Mouse (Mus musculus): Measurements from ENCODE around the gene Crb1. TPM values are rescaled to one million over a fixed set of nuclear protein-coding genes. Genes with fewer than 3 reads are reported as not detected.

Crb1 gene
- polyA plus RNA-seq, 2 experiments, result not detected

DNA sequence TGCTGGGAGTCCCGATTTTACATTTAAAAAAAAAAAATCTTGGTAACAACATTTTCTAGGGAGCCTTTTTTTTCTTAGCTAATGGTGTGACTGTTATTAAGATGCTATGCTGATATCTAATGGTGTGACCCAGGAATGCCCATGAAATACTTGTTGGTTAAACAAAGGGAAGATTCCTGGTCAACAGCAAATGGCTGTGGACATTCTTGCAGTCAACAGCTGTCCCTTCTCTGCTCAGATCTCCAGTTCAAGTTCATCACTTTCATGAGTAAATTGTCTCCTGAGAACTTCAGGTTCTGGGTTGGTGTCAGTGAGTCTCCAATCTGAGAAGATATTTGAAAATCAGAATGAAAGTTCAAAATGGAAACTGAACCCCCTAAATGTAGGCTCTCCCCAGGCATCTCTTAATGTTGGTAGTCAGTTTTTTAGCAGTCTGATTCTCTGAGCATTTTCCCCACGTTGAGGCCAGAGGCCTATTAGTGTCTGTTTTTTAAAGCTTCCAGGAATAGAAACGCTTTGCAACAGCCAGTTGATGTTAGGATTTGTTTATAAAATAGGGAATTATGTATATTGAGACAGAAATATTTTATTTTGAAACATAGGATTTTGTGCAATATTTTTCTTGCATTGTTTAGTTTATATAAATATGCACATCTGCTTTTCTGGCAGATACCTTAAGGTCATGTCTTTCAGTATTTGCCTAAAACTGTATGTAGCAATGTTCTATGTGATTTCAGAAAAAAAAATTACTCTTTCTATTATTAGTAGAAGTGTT is 202.7 kb downstream of the Crb1 start:
- H3K9ac ChIP-seq (replicated peaks), result no peak overlapping the region

DNA sequence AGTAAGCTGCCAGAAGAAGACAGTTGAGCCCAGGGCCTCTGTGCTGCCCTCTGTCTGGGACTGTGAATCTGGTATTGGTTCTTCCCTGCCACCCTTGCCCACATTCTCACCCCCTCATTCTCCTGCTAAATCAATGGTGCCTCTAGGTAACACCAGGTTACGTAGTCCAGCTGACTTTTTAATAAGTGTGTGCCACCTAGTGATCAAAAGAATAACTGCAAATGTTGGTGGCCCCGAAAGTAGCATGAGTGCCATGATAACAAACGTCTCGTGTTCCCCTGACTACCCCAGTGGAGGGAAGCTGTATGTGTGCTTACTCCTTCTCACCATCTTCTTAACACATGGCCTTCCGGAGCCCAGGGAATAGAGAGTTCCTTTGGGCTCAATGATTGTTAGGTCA is 214.1 kb downstream of the Crb1 start:
- Histone ChIP-seq H3K9ac (replicated peaks) (no peak overlapping the region), H3K4me3 (ENCODE audit: insufficient read depth in 1 of 2, low read depth in 2 of 2, low read length in 2 of 2) (no peak overlapping the region), H3K9me3 (ENCODE audit: control insufficient read depth, low read length) (no peaks in the 10 kb centered on the region), H3K36me3 (replicated peaks; ENCODE audit: control insufficient read depth, insufficient read depth, low read depth) (no peaks in the 10 kb centered on the region), H3K4me2 (ENCODE audit: low read depth) (no peak overlapping the region), H3K27ac (no peak overlapping the region), H3K27me3 (ENCODE audit: control insufficient read depth, insufficient read depth, low read length) (no peaks in the 10 kb centered on the region), H3K4me1 (replicated peaks; ENCODE audit: control insufficient read depth in 2 of 2, insufficient read depth in 2 of 2, low read length in 1 of 2) (no peaks in the 10 kb centered on the region)
- ATAC-seq (ENCODE audit: insufficient read depth) (peak; percentile 16; the same call in 1 of the 2 replicates), DNase-seq (ENCODE audit: low read depth in 3 of 3, low spot score in 3 of 3) (peak in 1 of 3 experiments; percentile 10)
- WGBS (ENCODE audit: insufficient replicate concordance), result 39% methylated on average over 5 of the region's 5 CpGs
- TF ChIP-seq CTCF (IDR thresholded peaks at IDR 0.05; ENCODE audit: low read depth) (peak; percentile 53), EP300 (IDR thresholded peaks at IDR 0.05; ENCODE audit: low read depth) (no peak)

More for the DNA sequence above, 202.7 kb downstream of the Crb1 start:
- H3K27me3 ChIP-seq (ENCODE audit: control insufficient read depth, insufficient read depth, low read length), result no peaks in the 10 kb centered on the region
- H3K9me3 ChIP-seq (ENCODE audit: control insufficient read depth, low read length), result no peaks in the 10 kb centered on the region
- ATAC-seq (ENCODE audit: insufficient read depth) (no peak), DNase-seq (ENCODE audit: low read depth in 3 of 3, low spot score in 3 of 3) (no peak)
- no peak overlapping the region for H3K4me3 ChIP-seq (ENCODE audit: insufficient read depth in 1 of 2, low read depth in 2 of 2, low read length in 2 of 2)
- 53% methylated on average over 3 of the region's 3 CpGs for WGBS (ENCODE audit: insufficient replicate concordance)
- no peaks in the 10 kb centered on the region for H3K4me1 ChIP-seq (replicated peaks; ENCODE audit: control insufficient read depth in 2 of 2, insufficient read depth in 2 of 2, low read length in 1 of 2)
- H3K27ac ChIP-seq, result no peak overlapping the region
- TF ChIP-seq CTCF (IDR thresholded peaks at IDR 0.05; ENCODE audit: low read depth) (no peak), EP300 (IDR thresholded peaks at IDR 0.05; ENCODE audit: low read depth) (no peak)
- no peaks in the 10 kb centered on the region for H3K36me3 ChIP-seq (replicated peaks; ENCODE audit: control insufficient read depth, insufficient read depth, low read depth)
- no peak overlapping the region for H3K4me2 ChIP-seq (ENCODE audit: low read depth)

DNA sequence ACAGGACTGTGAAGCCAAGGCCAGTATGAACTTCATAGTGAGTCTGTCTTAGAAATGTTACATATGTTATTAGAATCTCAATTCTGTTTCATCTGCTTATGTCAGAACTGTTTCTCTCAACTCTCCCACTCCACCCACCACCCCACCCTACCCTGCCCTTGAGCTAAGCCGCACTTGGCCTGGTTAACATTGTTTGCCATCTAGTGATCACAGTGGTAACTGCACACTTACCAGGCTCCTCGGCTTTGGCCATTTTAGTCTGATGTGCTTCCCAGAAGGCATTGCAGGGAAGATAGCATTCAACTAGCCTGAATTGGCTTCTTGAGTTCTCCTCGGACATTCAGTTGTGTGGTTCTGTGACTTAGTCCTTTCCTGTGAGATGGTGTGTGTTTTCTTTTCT is 215.3 kb downstream of the Crb1 start:
- ATAC-seq (ENCODE audit: insufficient read depth) (no peak), DNase-seq (ENCODE audit: low read depth in 3 of 3, low spot score in 3 of 3) (no peak)
- no peaks in the 10 kb centered on the region for H3K9me3 ChIP-seq (ENCODE audit: control insufficient read depth, low read length)
- no peak overlapping the region for H3K27ac ChIP-seq
- WGBS (ENCODE audit: insufficient replicate concordance), result 30% methylated on average over 3 of the region's 3 CpGs
- no peaks in the 10 kb centered on the region for H3K4me1 ChIP-seq (replicated peaks; ENCODE audit: control insufficient read depth in 2 of 2, insufficient read depth in 2 of 2, low read length in 1 of 2)
- H3K4me3 ChIP-seq (ENCODE audit: insufficient read depth in 1 of 2, low read depth in 2 of 2, low read length in 2 of 2), result no peak overlapping the region
- TF ChIP-seq EP300 (IDR thresholded peaks at IDR 0.05; ENCODE audit: low read depth) (no peak), CTCF (IDR thresholded peaks at IDR 0.05; ENCODE audit: low read depth) (0 out of 2 replicates have a peak, but pooled peaks have one; percentile 30)
- H3K36me3 ChIP-seq (replicated peaks; ENCODE audit: control insufficient read depth, insufficient read depth, low read depth), result no peaks in the 10 kb centered on the region
- H3K4me2 ChIP-seq (ENCODE audit: low read depth), result no peak overlapping the region
- no peak overlapping the region for H3K9ac ChIP-seq (replicated peaks)
- H3K27me3 ChIP-seq (ENCODE audit: control insufficient read depth, insufficient read depth, low read length), result no peaks in the 10 kb centered on the region

DNA sequence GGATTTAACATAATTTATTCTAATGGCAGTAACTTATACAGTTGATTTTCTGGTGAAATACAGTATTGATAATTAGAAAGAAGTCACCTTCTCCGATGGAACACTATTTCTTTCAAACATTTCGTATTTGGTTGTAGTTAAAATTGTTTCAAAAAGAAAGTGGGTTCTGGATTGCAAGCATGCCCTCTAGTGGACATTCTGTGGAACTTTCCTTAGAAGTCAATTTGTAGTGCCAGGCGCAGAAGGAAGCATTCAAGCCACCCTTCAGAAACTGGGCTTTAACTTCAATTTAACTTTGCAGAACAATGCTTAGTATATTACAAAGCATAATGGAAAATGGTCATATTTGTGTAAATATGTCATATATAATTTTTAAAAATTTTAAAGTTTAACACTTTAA is 220.5 kb downstream of the Crb1 start:
- ATAC-seq (ENCODE audit: insufficient read depth), result no peak
- H3K4me2 ChIP-seq (ENCODE audit: low read depth), result no peak overlapping the region
- H3K9me3 ChIP-seq (ENCODE audit: control insufficient read depth, low read length), result no peaks in the 10 kb centered on the region
- peak in 1 of 3 experiments; percentile 20 for DNase-seq (ENCODE audit: low read depth in 3 of 3, low spot score in 3 of 3)
- H3K36me3 ChIP-seq (replicated peaks; ENCODE audit: control insufficient read depth, insufficient read depth, low read depth), result no peaks in the 10 kb centered on the region
- no peaks in the 10 kb centered on the region for H3K4me1 ChIP-seq (replicated peaks; ENCODE audit: control insufficient read depth in 2 of 2, insufficient read depth in 2 of 2, low read length in 1 of 2)
- no peak overlapping the region for H3K4me3 ChIP-seq (ENCODE audit: insufficient read depth in 1 of 2, low read depth in 2 of 2, low read length in 2 of 2)
- WGBS (ENCODE audit: insufficient replicate concordance), result 18% methylated on average over 3 of the region's 3 CpGs
- H3K27me3 ChIP-seq (ENCODE audit: control insufficient read depth, insufficient read depth, low read length), result no peaks in the 10 kb centered on the region
- TF ChIP-seq CTCF (IDR thresholded peaks at IDR 0.05; ENCODE audit: low read depth), result peak; percentile 72
- no peak for TF ChIP-seq EP300 (IDR thresholded peaks at IDR 0.05; ENCODE audit: low read depth)
- H3K27ac ChIP-seq, result no peak overlapping the region
- no peak overlapping the region for H3K9ac ChIP-seq (replicated peaks)

DNA sequence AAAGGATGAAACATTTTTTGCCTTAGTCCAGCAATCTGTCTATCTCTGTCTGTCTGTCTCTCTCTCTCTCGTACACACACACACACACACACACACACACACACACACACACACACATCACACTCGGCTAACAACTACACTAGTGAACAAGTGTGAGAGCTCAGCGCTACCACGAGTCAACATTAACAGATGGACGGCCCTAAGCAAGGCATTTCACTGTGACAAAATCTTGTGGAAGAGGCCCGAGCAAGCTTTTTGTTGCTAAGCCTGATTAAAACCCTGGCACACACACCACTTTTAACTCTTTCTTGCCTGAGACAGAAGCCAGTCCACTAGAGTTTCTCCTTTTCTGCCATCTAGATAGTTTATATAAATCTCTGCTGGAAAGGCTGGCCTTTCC is 223.4 kb downstream of the Crb1 start:
- no peak for ATAC-seq (ENCODE audit: insufficient read depth)
- Histone ChIP-seq H3K27ac (no peak overlapping the region), H3K4me1 (replicated peaks; ENCODE audit: control insufficient read depth in 2 of 2, insufficient read depth in 2 of 2, low read length in 1 of 2) (no peaks in the 10 kb centered on the region), H3K9ac (replicated peaks) (no peak overlapping the region), H3K36me3 (replicated peaks; ENCODE audit: control insufficient read depth, insufficient read depth, low read depth) (no peaks in the 10 kb centered on the region), H3K4me3 (ENCODE audit: insufficient read depth in 1 of 2, low read depth in 2 of 2, low read length in 2 of 2) (no peak overlapping the region), H3K9me3 (ENCODE audit: control insufficient read depth, low read length) (no peaks in the 10 kb centered on the region), H3K27me3 (ENCODE audit: control insufficient read depth, insufficient read depth, low read length) (no peaks in the 10 kb centered on the region), H3K4me2 (ENCODE audit: low read depth) (no peak overlapping the region)
- DNase-seq (ENCODE audit: low read depth in 3 of 3, low spot score in 3 of 3), result no peak
- WGBS (ENCODE audit: insufficient replicate concordance), result 66% methylated on average over 6 of the region's 6 CpGs
- TF ChIP-seq EP300 (IDR thresholded peaks at IDR 0.05; ENCODE audit: low read depth), result no peak
- no peak for TF ChIP-seq CTCF (IDR thresholded peaks at IDR 0.05; ENCODE audit: low read depth)

Measured in liver, embryonic 14.5 days (tissue).